Mouse (Mus musculus): ENCODE measurements around the gene Pck1.

- TF ChIP-seq CTCF (IDR thresholded peaks at IDR 0.05; ENCODE audit: extremely low read depth, insufficient read depth, insufficient read length, insufficient replicate concordance) (no peak), POLR2A (IDR thresholded peaks at IDR 0.05; ENCODE audit: low read depth, low read length) (no peak)
These were observed 12.1 kb downstream of the Pck1 start for GRCm38 (mm10) chr2:173164946-173165345.
